Mouse (Mus musculus): ENCODE data around the gene Copg1. TPM values are rescaled to one million over a fixed set of nuclear protein-coding genes. Genes with fewer than 3 reads are reported as not detected.

Copg1 gene
- polyA plus RNA-seq (2012; rRNA removed), result 56.6 and 104 TPM in 2 replicates

- peak; percentile 72 for DNase-seq (ENCODE audit: low read depth)
These were observed at the start of gene Copg1 for GRCm38 (mm10) chr6:87887594-87888233. TSS of gene Copg1 (plus strand) at chr6:87887814.

DNA sequence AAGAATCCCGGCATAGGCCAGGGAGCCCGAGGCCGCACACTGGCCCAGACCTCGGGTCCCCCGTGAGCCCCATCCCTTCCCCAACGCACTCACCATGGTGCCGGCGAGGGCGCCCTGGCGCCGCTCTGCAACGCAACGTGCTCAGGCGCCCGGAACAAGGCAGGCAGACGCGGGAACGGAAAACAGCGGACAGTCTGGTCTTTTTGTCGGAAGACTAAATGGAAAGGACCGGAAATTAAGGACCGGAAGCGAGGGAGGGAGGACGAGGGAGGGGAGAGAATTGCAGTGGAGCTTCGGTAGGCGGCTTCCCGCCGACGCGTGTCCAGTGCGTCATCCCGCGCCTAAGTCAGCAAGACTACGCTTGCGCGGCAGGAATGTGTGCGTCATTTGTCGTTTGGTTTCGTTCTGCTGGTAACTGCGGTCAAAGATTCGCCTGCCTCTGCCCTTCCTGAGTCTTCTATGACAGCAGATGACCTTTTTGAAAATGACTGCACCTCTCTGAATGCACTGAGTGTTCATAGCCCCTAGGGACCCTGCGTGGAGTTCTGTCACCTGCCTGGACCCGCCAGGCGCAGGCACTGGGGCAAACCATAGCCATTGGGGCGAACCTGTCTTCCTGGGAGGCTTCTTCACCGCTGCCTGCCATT is 48.9 kb upstream of the Copg1 start, which contains the start of gene Isy1:
Isy1 (minus strand) TSS at position 248 of the 647 bp plus-strand sequence.
- DNase-seq (ENCODE audit: low read depth), result peak; percentile 77

GRCm38 (mm10) chr6:87839797-87840341 is 47.7 kb upstream of the Copg1 start:
- DNase-seq (ENCODE audit: low read depth), result no peak

DNA sequence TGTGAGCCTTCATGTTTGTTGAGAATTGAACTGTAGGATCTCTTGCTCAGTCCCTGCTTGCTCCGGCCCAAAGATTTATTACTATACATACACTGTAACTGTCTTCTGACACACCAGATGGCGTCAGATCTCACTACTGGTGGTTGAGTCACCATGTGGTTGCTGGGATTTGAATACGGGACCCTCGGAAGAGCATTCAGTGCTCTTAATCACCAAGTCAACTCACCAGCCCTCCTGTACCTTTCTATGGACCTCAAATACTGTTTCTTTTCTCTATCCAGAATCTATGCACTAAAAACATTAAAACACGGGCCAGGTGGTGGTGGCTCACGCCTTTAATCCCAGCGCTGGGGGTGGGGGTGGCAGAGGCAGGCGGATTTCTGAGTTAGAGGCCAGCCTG is 46.0 kb upstream of the Copg1 start:
- no peak for DNase-seq (ENCODE audit: low read depth)

GRCm38 (mm10) chr6:87842254-87842653 is 45.4 kb upstream of the Copg1 start:
- no peak for DNase-seq (ENCODE audit: low read depth)

- DNase-seq (ENCODE audit: low read depth), result no peak
These were observed 42.5 kb upstream of the Copg1 start for GRCm38 (mm10) chr6:87845031-87845695.

DNA sequence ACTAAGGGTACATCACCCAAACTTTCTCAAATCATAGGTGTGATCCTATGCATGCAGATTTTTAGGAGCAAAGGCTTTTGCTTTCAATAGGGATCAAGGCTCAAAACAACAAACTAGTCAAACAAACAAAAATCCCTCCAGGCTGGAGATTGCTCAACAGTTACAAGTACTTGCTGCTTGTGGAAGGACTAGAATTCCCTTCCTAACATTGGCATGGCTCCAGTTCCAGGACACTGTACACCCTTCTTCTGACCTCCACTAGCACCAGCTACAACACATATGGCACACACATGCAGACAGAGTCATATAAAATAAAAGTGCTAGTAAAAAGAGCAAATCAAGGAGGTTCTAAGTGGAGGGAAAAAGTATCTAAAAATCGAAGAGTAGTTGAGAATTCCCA is 40.8 kb upstream of the Copg1 start:
- no peak for DNase-seq (ENCODE audit: low read depth)

- DNase-seq (ENCODE audit: low read depth), result no peak
These were observed 37.8 kb upstream of the Copg1 start for GRCm38 (mm10) chr6:87849780-87850154.

GRCm38 (mm10) chr6:87850155-87850899 is 37.3 kb upstream of the Copg1 start:
- no peak for DNase-seq (ENCODE audit: low read depth)

GRCm38 (mm10) chr6:87850900-87851614 is 36.6 kb upstream of the Copg1 start, which contains the start of gene Cnbp:
TSS of gene Cnbp (minus strand) at chr6:87851106.
- no peak for DNase-seq (ENCODE audit: low read depth)

- no peak for DNase-seq (ENCODE audit: low read depth)
These were observed 35.7 kb upstream of the Copg1 start for GRCm38 (mm10) chr6:87851871-87852270.

DNA sequence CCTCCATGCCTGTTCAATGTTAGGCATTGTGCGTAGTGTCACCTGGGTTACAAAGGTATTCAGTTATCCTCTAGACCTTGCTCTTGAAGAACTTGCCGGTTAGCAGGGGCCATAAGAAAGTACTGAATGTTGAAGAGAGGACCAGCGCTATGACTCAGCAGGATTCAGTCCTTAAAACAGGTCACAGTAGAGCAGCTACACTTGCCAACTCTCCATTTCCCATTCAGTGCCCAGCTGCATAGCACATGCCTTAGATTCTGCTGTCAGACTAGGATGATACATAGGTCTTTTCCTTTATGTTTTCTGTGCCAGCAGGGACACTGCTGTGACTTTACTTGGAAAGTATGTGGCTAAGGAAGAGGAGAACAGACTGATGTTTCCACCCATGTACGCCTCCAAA is 34.2 kb upstream of the Copg1 start:
- no peak for DNase-seq (ENCODE audit: low read depth)

DNA sequence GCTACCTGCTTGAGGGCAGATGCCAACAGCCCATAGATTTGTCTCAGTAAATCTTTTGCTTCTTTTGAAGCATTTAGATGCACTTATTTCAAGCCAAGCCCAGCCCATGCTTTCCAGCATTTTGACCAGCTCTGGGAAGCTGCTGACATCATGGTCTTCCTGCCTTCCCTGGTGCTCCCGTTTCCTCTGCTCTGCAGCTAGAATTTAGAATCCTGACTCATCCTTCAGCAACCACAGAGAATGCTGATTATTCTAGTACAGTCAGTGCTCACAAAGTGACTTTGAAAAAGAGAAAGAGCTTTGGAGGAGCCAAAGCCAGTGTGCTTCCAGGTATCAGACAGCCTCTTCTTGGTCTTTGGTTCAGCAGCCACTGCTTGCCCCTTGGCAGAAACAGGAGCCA is 30.5 kb upstream of the Copg1 start:
- DNase-seq (ENCODE audit: low read depth), result no peak

GRCm38 (mm10) chr6:87866211-87866610 is 21.4 kb upstream of the Copg1 start:
- DNase-seq (ENCODE audit: low read depth), result no peak

DNA sequence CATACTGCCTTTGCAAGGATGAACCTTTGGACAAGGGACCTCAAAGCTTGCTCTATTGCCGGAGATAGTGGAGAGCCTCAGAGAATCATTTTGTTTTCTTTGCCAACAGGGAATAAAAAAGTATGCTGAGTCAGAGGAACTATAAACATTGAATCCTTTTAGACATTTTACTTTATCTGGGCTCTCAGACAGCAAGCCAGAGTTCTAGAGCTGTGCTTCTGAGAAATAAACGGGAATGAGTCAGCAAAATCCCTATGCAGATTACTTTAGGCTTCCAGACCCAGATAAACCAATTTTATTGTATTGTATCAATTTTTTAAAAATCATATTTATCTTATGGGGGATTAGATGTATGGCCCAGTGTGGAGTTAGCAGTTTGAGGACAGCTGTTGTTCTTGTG is 20.4 kb upstream of the Copg1 start:
- DNase-seq (ENCODE audit: low read depth), result no peak

DNA sequence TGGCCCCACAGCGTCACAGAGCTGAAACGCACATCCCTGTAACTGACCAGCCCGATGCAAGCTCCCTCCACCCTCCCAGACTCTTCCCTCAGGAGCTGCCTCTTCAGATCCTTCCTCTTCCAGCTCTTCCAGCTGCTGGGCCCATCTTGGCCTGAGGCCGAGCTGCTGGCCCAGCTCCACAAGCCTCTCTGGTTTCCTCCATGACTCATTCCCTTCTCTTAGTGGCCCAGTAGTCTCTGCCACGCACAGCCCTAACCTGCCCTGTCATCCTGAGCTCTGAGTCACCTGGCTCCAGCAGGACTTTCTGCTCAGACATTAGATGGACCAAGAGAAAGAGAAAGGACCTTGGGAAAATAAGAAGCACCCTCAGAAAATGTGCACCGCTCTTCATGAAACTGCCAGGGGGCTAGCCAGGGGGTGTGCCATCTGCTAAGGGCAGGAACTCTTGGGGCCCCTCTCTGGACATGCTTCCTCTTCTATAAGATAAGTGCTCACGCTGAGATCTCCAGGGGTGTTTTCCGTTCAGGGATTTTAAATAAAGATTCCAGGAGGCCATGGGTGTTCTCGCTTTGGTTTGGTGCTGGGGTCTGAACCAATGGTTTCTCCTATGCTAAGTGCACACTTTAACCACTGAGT is 18.6 kb upstream of the Copg1 start:
- no peak for DNase-seq (ENCODE audit: low read depth)

DNA sequence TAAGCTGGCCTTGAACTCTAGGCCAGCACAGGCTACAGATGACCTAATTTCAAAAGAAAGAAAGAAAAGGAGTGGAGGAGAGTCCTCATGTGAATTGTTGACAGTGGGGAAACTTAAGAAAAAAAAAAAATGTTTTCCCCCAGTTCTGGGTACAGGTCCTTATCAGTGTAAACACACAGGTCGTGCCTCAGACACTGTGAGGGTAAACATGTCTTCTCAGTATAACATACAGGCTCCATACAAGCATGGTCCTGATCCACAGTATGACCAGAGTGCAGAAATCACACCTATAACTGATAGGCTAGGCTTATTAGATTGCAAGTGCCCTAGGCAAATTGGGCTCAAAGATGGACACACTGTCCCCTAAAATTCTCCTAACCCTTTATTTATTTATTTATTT is 17.2 kb upstream of the Copg1 start:
- DNase-seq (ENCODE audit: low read depth), result no peak

DNA sequence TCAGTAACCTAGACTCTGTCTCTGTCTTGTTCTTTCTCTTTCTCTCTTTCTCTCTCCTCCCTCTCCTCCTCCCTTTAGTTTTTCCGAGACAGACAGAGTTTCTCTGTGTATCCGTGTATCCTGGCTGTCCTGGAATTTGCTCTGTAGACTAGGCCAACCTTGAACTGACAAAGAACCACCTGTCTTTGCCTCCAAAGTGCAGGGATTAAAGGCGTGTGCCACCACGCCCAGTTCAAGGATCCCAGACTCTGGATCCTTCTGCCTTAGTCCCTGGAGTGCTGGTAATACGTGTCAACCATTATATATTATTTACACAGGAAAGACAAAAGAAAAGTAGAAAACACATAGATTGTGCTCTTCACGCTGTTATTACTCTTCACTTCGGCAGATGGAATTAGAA is 16.4 kb upstream of the Copg1 start:
- DNase-seq (ENCODE audit: low read depth), result no peak

DNA sequence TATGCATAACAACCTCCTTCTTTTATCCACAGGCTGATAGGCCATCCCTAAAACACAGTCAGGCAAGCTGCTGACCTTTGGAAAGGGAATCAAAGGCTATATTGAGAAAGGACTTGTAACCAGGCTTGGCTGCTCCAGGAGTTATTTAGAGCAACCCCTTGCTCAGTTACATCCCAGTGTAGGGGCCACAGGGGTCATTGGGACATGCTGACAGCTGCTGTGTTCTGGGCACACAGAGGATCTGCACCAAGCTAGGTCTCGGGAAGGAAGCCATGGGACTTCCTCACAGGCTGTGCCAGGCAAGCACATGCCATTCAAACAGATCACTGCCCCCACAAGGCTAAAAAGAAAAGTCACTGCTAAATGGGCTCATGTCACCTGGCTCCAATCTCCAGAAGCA is 14.5 kb upstream of the Copg1 start:
- no peak for DNase-seq (ENCODE audit: low read depth)

GRCm38 (mm10) chr6:87873963-87874362 is 13.7 kb upstream of the Copg1 start:
- DNase-seq (ENCODE audit: low read depth), result no peak

DNA sequence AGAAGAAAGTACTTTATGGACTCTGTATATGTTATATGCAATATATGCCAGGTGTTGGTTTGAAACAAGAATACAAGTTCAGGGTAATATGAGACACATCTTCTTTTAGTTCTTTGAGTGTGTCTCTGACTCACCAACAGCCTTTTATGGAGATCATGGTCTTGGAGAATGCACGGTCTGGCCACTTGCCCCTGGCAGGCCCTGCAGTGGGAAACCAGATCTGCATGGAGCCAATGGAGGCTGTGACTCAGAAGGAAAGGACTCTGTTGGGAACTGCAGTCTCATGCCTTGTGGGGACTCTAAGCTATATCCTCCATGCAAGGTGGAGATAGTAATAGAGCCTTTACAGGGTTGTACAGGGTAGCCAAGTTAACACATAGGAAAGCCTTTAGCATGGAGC is 12.5 kb upstream of the Copg1 start:
- DNase-seq (ENCODE audit: low read depth), result no peak
